Mouse (Mus musculus) CH12.LX (cell line): Measurements from ENCODE around the gene Dhx9. TPM values are rescaled to one million over a fixed set of nuclear protein-coding genes. Genes with fewer than 3 reads are reported as not detected.

Experiments
- DNase-seq: peaks from one replicate; pipeline ENCODE4 v3.0.0-alpha.2; 2013; ENCODE audit errors: extremely low read depth
- H3K27ac ChIP-seq: 2 replicates; pipeline ENCODE4 v1.5.1; 2012; ENCODE audit warnings: low read depth, mild to moderate bottlenecking, control low read depth, moderate library complexity; ENCODE audit not compliant: insufficient read depth
- H3K27me3 ChIP-seq: replicated peaks from 2 replicates; pipeline ENCODE3; 2012; ENCODE audit warnings: inconsistent platforms
- H3K36me3 ChIP-seq, 2 experiments: replicated peaks in 1 of 2; 2 replicates each; pipeline versions ENCODE3 to v1.6.1; 2012; ENCODE audit warnings: inconsistent platforms in 1 of 2, low read length in 1 of 2, mild to moderate bottlenecking in 1 of 2, mixed read lengths in 1 of 2, moderate library complexity in 1 of 2; ENCODE audit not compliant: control insufficient read depth in 1 of 2, insufficient read depth in 1 of 2
- H3K4me1 ChIP-seq, 2 experiments: 2 replicates each; pipeline ENCODE4 v1.6.1; 2012; ENCODE audit warnings: inconsistent platforms in 1 of 2, moderate library complexity in 1 of 2; ENCODE audit not compliant: insufficient read depth in 2 of 2, control insufficient read depth in 1 of 2
- H3K4me2 ChIP-seq: 2 replicates; pipeline ENCODE4 v1.6.1; 2012; ENCODE audit warnings: low read depth, mild to moderate bottlenecking, control low read depth; ENCODE audit not compliant: poor library complexity, insufficient read depth, severe bottlenecking
- H3K4me3 ChIP-seq, 3 experiments: fragments of 150-350 bp in 1 of 3; sonication (generic) in 1 of 3; replicated peaks in 1 of 3; 2 replicates each; pipeline versions ENCODE3 to v1.5.1; 2011 to 2012; ENCODE audit warnings: low read depth in 2 of 3, low read length in 2 of 3, mild to moderate bottlenecking in 2 of 3, moderate library complexity in 2 of 3, control low read depth in 1 of 3, improper control_type of control experiment in 1 of 3, inconsistent platforms in 1 of 3, mixed read lengths in 1 of 3; ENCODE audit not compliant: poor library complexity in 1 of 3
- H3K79me2 ChIP-seq: replicated peaks from 2 replicates; pipeline ENCODE4 v1.6.1; 2012; ENCODE audit warnings: mild to moderate bottlenecking, moderate library complexity; ENCODE audit not compliant: control insufficient read depth, poor library complexity, insufficient read depth, severe bottlenecking; ENCODE audit errors: extremely low read depth
- H3K9ac ChIP-seq: 2 replicates; pipeline ENCODE4 v1.6.1; 2012; ENCODE audit warnings: low read depth, mild to moderate bottlenecking, control low read depth, moderate library complexity; ENCODE audit not compliant: insufficient read depth
- H3K9me3 ChIP-seq: replicated peaks from 2 replicates; pipeline ENCODE3; 2012; ENCODE audit warnings: low read length, inconsistent platforms, mixed read lengths
- CHD2 ChIP-seq: IDR thresholded peaks from 2 replicates; pipeline ENCODE4 v1.6.1; 2011; ENCODE audit warnings: low read length, improper control_type of control experiment
- CTCF ChIP-seq, 2 experiments: IDR thresholded peaks in 1 of 2; conservative IDR thresholded peaks in 1 of 2; 2 replicates each; pipeline ENCODE4 v1.5.1; 2011 to 2012; ENCODE audit warnings: low read depth in 2 of 2, low read length in 2 of 2, improper control_type of control experiment in 1 of 2, inconsistent platforms in 1 of 2, mild to moderate bottlenecking in 1 of 2, moderate library complexity in 1 of 2
- HCFC1 ChIP-seq: IDR thresholded peaks from 2 replicates; pipeline ENCODE4 v1.6.1; 2012; ENCODE audit warnings: low read depth, mild to moderate bottlenecking, inconsistent platforms, low read length, improper control_type of control experiment
- MAFK ChIP-seq: IDR thresholded peaks from 2 replicates; pipeline ENCODE4 v1.6.1; 2011; ENCODE audit warnings: low read length, improper control_type of control experiment; ENCODE audit not compliant: insufficient replicate concordance
- MAX ChIP-seq: IDR thresholded peaks from 2 replicates; pipeline ENCODE4 v1.6.1; 2011; ENCODE audit warnings: low read length, improper control_type of control experiment
- RCOR1 ChIP-seq: conservative IDR thresholded peaks from 2 replicates; pipeline ENCODE4 v1.6.1; 2012; ENCODE audit warnings: low read depth, mild to moderate bottlenecking, inconsistent platforms, low read length, improper control_type of control experiment
- SIN3A ChIP-seq: IDR thresholded peaks from 2 replicates; pipeline ENCODE4 v1.6.1; 2012; ENCODE audit warnings: low read length, improper control_type of control experiment, inconsistent platforms
- SMC3 ChIP-seq: IDR thresholded peaks from 2 replicates; pipeline ENCODE4 v1.6.1; 2011; ENCODE audit warnings: low read depth, low read length, improper control_type of control experiment
- TBP ChIP-seq: conservative IDR thresholded peaks from 2 replicates; pipeline ENCODE4 v1.6.1; 2011; ENCODE audit warnings: low read depth, low read length, improper control_type of control experiment
- UBTF ChIP-seq: IDR thresholded peaks from 2 replicates; pipeline ENCODE4 v1.6.1; 2012; ENCODE audit warnings: low read depth, mild to moderate bottlenecking, inconsistent platforms, low read length, improper control_type of control experiment, moderate library complexity
- ZNF384 ChIP-seq: IDR thresholded peaks from 2 replicates; pipeline ENCODE4 v1.6.1; 2012; ENCODE audit warnings: low read depth, low read length, improper control_type of control experiment, inconsistent platforms
- dilution Hi-C: fragments of 300-500 bp; cut with MboI; formaldehyde crosslinking; loops from 2 replicates; pipeline ENCODE4 v1.14.3; 2020; ENCODE audit warnings: low sequenced_read_pairs; ENCODE audit not compliant: extremely low pct_unique_long_range_greater_than_20kb, extremely low pct_ligation_motif_present
- in situ Hi-C: fragments of 300-500 bp; cut with MboI; formaldehyde crosslinking; loops from 3 replicates; pipeline ENCODE4 v1.14.3; 2019; ENCODE audit warnings: low sequenced_read_pairs, low pct_ligation_motif_present, low pct_unique_long_range_greater_than_20kb, mixed read lengths
- polyA plus RNA-seq: library from polyadenylated mRNA; unstranded; fragments of >175 nt; gene quantifications from 2 replicates; pipeline ENCODE4 v1.2.1, GENCODE M21; 2012; ENCODE audit warnings: low read depth; ENCODE audit not compliant: insufficient read length
- total RNA-seq, 2 experiments: library from RNA; depleted of rRNA; stranded (reverse); fragments of 300-350 nt in 1 of 2; fragments of >200 nt in 1 of 2; gene quantifications; 2 replicates each; pipeline ENCODE4 v1.2.3; 2012 to 2014

The Dhx9 gene
- total and polyA plus RNA-seq, 3 experiments = 55.4 to 233 (median 98.8) TPM

GRCm38 (mm10) chr1:153500030-153500429 is 12.6 kb upstream of the Dhx9 start:
- H3K36me3 ChIP-seq = no peaks in the 10 kb centered on the region
- H3K27me3 ChIP-seq = no peaks in the 10 kb centered on the region
- no peak overlapping the region for H3K4me3 ChIP-seq
- H3K9me3 ChIP-seq = no peaks in the 10 kb centered on the region
- H3K4me1 ChIP-seq = peaks cover 5 to 34% of the 10 kb centered on the region in 2 experiments
- H3K79me2 ChIP-seq = no peaks in the 10 kb centered on the region
- no peak for DNase-seq
- no peak overlapping the region for H3K27ac ChIP-seq
- H3K9ac ChIP-seq = no peak overlapping the region
- no peak overlapping the region for H3K4me2 ChIP-seq
- in situ Hi-C loops = no loop called here
- dilution Hi-C loops = no loop called here
- TF ChIP-seq CTCF (conservative IDR thresholded peaks at IDR 0.05 in 1 of 2, IDR thresholded peaks at IDR 0.05 in 1 of 2; ENCODE audit: low read depth in 2 of 2, low read length in 2 of 2) = no peak
- TF ChIP-seq CHD2 = no peak
- no peak for TF ChIP-seq UBTF
- TF ChIP-seq HCFC1 = no peak
- TF ChIP-seq MAX = no peak
- TF ChIP-seq ZNF384 = no peak
- TF ChIP-seq TBP = no peak

- H3K27ac ChIP-seq = no peak overlapping the region
- no peak overlapping the region for H3K4me3 ChIP-seq
- TF ChIP-seq SIN3A (no peak), RCOR1 (no peak), MAFK (no peak)
- no peak overlapping the region for H3K9ac ChIP-seq
- H3K9me3 ChIP-seq = no peaks in the 10 kb centered on the region
- dilution Hi-C loops = no loop called here
- no peaks in the 10 kb centered on the region for H3K79me2 ChIP-seq
- in situ Hi-C loops = no loop called here
- peaks cover 5 to 41% of the 10 kb centered on the region in 2 experiments for H3K4me1 ChIP-seq
- no peak overlapping the region for H3K4me2 ChIP-seq
- H3K27me3 ChIP-seq = no peaks in the 10 kb centered on the region
- H3K36me3 ChIP-seq = no peaks in the 10 kb centered on the region
- no peak for DNase-seq
These were observed 8.6 kb upstream of the Dhx9 start for GRCm38 (mm10) chr1:153496030-153496429.

- Histone ChIP-seq H3K27ac (no peak overlapping the region), H3K9ac (no peak overlapping the region), H3K4me2 (no peak overlapping the region), H3K9me3 (no peaks in the 10 kb centered on the region), H3K79me2 (no peaks in the 10 kb centered on the region), H3K36me3 (no peaks in the 10 kb centered on the region), H3K4me1 (peaks cover 8 to 53% of the 10 kb centered on the region in 2 experiments)
- no peak for DNase-seq
- in situ Hi-C loops = no loop called here
- TF ChIP-seq SMC3 = no peak
- TF ChIP-seq, all 38 proteins: peak for 0
- dilution Hi-C loops = no loop called here
- H3K27me3 ChIP-seq = no peaks in the 10 kb centered on the region
- H3K4me3 ChIP-seq = no peak overlapping the region
These were observed 6.5 kb upstream of the Dhx9 start for GRCm38 (mm10) chr1:153493931-153494330.
